ENCODE assay signal across 26 mouse cellular contexts in genomic region chr5:20905437-20905836, GRCm38 (mm10). TPM values are rescaled to one million over a fixed set of nuclear protein-coding genes. Genes with fewer than 3 reads are reported as not detected.
DNase-seq lines count a peak whose midpoint lies in the region; ATAC-seq lines count a peak whose summit lies in the region.
"Had no signal": no experiment of that assay in that cellular context is flagged by ENCODE, and none has a peak within 500 bp of the region (broad histone marks: within the 10 kb centered on the region; RNA-seq: fewer than 3 reads in every experiment).

No protein-coding gene starts in this region.

- no peak overlapping the region for H3K4me3 ChIP-seq in liver, embryonic 12.5 days
- no peak overlapping the region for H3K4me3 ChIP-seq in liver, embryonic 13.5 days (replicated peaks)
- no peak overlapping the region for H3K4me3 ChIP-seq in forebrain, embryonic 15.5 days
- H3K4me3 ChIP-seq: embryonic facial prominence, embryonic 10.5 days; embryonic facial prominence, embryonic 13.5 days; erythroblast, embryonic 14.5 days; forebrain, embryonic 12.5 days; hindbrain, embryonic 12.5 days; hindbrain, embryonic 15.5 days had no signal

- ATAC-seq in liver, embryonic 12.5 days, result no peak; the same call in 1 of the 2 replicates
- no peak; the same call in 1 of the 2 replicates for ATAC-seq in liver, embryonic 13.5 days (ENCODE audit: low read depth)
- ATAC-seq in megakaryocyte-erythroid progenitor cell, adult 5-6 weeks (replicated peaks; ENCODE audit: low FRiP score, low TSS enrichment, poor library complexity, severe bottlenecking), result 0 out of 2 replicates have a peak, but pooled peaks have one; percentile 6
- ATAC-seq in forebrain, embryonic 15.5 days (replicated peaks), result no peak
- ATAC-seq: forebrain, embryonic 16.5 days; Patski had no signal

- H3K9ac ChIP-seq in liver, embryonic 12.5 days, result no peak overlapping the region; the same call in 1 of the 2 replicates
- no peak overlapping the region for H3K9ac ChIP-seq in liver, embryonic 13.5 days
- H3K9ac ChIP-seq in forebrain, embryonic 15.5 days (replicated peaks), result no peak overlapping the region
- H3K9ac ChIP-seq: embryonic facial prominence, embryonic 13.5 days; forebrain, embryonic 12.5 days; hindbrain, embryonic 12.5 days; hindbrain, embryonic 15.5 days had no signal

- peaks cover 25% of the 10 kb centered on the region for H3K4me1 ChIP-seq in liver, embryonic 12.5 days
- H3K4me1 ChIP-seq in liver, embryonic 13.5 days (replicated peaks), result peaks cover 29% of the 10 kb centered on the region
- H3K4me1 ChIP-seq in forebrain, embryonic 15.5 days, result no peaks in the 10 kb centered on the region
- H3K4me1 ChIP-seq: embryonic facial prominence, embryonic 10.5 days; embryonic facial prominence, embryonic 13.5 days; forebrain, embryonic 12.5 days; hindbrain, embryonic 12.5 days; hindbrain, embryonic 15.5 days had no signal

- no peaks in the 10 kb centered on the region for H3K27me3 ChIP-seq in liver, embryonic 12.5 days (replicated peaks)
- H3K27me3 ChIP-seq in liver, embryonic 13.5 days, result no peaks in the 10 kb centered on the region
- H3K27me3 ChIP-seq in forebrain, embryonic 15.5 days, result no peaks in the 10 kb centered on the region
- H3K27me3 ChIP-seq: CH12.LX; embryonic facial prominence, embryonic 13.5 days; forebrain, embryonic 12.5 days; hindbrain, embryonic 12.5 days; hindbrain, embryonic 15.5 days; Patski had no signal

- H3K9me3 ChIP-seq in liver, embryonic 12.5 days (replicated peaks), result no peaks in the 10 kb centered on the region
- no peaks in the 10 kb centered on the region for H3K9me3 ChIP-seq in liver, embryonic 13.5 days (replicated peaks)
- no peaks in the 10 kb centered on the region for H3K9me3 ChIP-seq in forebrain, embryonic 15.5 days
- H3K9me3 ChIP-seq: embryonic facial prominence, embryonic 10.5 days; embryonic facial prominence, embryonic 13.5 days; forebrain, embryonic 12.5 days; hindbrain, embryonic 12.5 days; hindbrain, embryonic 15.5 days had no signal

- peaks cover 51% of the 10 kb centered on the region for H3K36me3 ChIP-seq in liver, embryonic 12.5 days
- H3K36me3 ChIP-seq in liver, embryonic 13.5 days, result peaks cover 51% of the 10 kb centered on the region
- peaks cover 20% of the 10 kb centered on the region; the same call in 1 of the 2 replicates for H3K36me3 ChIP-seq in forebrain, embryonic 15.5 days

- WGBS in liver, embryonic 12.5 days (ENCODE audit: insufficient replicate concordance), result 42% methylated on average over 2 of the region's 2 CpGs
- 38% methylated on average over 2 of the region's 2 CpGs for WGBS in liver, embryonic 13.5 days (ENCODE audit: insufficient replicate concordance)
- 96% methylated on average over 2 of the region's 2 CpGs for WGBS in forebrain, embryonic 15.5 days

- H3K27ac ChIP-seq in liver, embryonic 12.5 days, result peak overlapping the region; percentile 61
- H3K27ac ChIP-seq in liver, embryonic 13.5 days, result peak overlapping the region; percentile 34; the same call in 1 of the 2 replicates
- no peak overlapping the region for H3K27ac ChIP-seq in forebrain, embryonic 15.5 days (replicated peaks)
- H3K27ac ChIP-seq: embryonic facial prominence, embryonic 10.5 days; embryonic facial prominence, embryonic 13.5 days; forebrain, embryonic 12.5 days; hindbrain, embryonic 12.5 days; hindbrain, embryonic 15.5 days had no signal

- H3K4me2 ChIP-seq in liver, embryonic 12.5 days, result peak overlapping the region; percentile 25
- H3K4me2 ChIP-seq in liver, embryonic 13.5 days, result no peak overlapping the region
- H3K4me2 ChIP-seq in forebrain, embryonic 15.5 days (replicated peaks), result no peak overlapping the region
- H3K4me2 ChIP-seq: embryonic facial prominence, embryonic 13.5 days; forebrain, embryonic 12.5 days; heart, embryonic 11.5 days; hindbrain, embryonic 12.5 days; hindbrain, embryonic 15.5 days had no signal

- no peak for DNase-seq in liver
- no peak for DNase-seq in liver, embryonic 13.5 days
- no peak for DNase-seq in c-Kit-positive CD71-positive TER-119-positive erythroid progenitor cells, embryonic 14.5 days (ENCODE audit: low spot score)
- DNase-seq: adrenal gland, postnatal 10 days; adrenal gland, postnatal 36 days; B cell, adult 2 months; cerebellum, adult 11 months; cerebellum, adult 2 months; cerebellum, postnatal 10 days; cerebellum, postnatal 36 days; embryo, embryonic 11 days; gastrocnemius, postnatal 10 days; gastrocnemius, postnatal 36 days had no signal

RNA-seq across cellular contexts. Expression of gene Tmem60, which starts 23.4 kb away (rescaled TPM):
- 38.2 and 42.6 TPM in 2 replicates for polyA plus RNA-seq in liver, embryonic 12.5 days (2016; fragmentation: Nextera tagmentation; extraction: Ambion mirVana)
- 39.5 and 40.6 TPM in 2 replicates for polyA plus RNA-seq in liver, embryonic 13.5 days (2015; fragmentation: Nextera tagmentation; extraction: Ambion mirVana)
- 21.3 and 29.1 TPM in 2 replicates for total RNA-seq in megakaryocyte-erythroid progenitor cell, adult 5-6 weeks (2014; fragmentation: Nextera tagmentation)
- total RNA-seq in megakaryocyte-erythroid progenitor cell, adult 5-6 weeks (2017), result 15.4 and 21.5 TPM in 2 replicates
- 54.9 and 59.5 TPM in 2 replicates for polyA plus RNA-seq in forebrain, embryonic 15.5 days (2015; fragmentation: Nextera tagmentation; extraction: Ambion mirVana)

RNA-seq across cellular contexts. Expression of gene Phtf2, which starts 23.5 kb away (rescaled TPM):
- polyA plus RNA-seq in liver, embryonic 12.5 days (2016; fragmentation: Nextera tagmentation; extraction: Ambion mirVana), result 11.6 and 11.9 TPM in 2 replicates
- polyA plus RNA-seq in liver, embryonic 13.5 days (2015; fragmentation: Nextera tagmentation; extraction: Ambion mirVana), result 6.2 and 8.7 TPM in 2 replicates
- total RNA-seq in megakaryocyte-erythroid progenitor cell, adult 5-6 weeks (2014; fragmentation: Nextera tagmentation), result 20.2 and 24.6 TPM in 2 replicates
- 31.2 and 36.4 TPM in 2 replicates for total RNA-seq in megakaryocyte-erythroid progenitor cell, adult 5-6 weeks (2017)
- polyA plus RNA-seq in forebrain, embryonic 15.5 days (2015; fragmentation: Nextera tagmentation; extraction: Ambion mirVana), result 21.1 and 24.4 TPM in 2 replicates

RNA-seq across cellular contexts. Expression of gene Rsbn1l, which starts 50.8 kb away (rescaled TPM):
- polyA plus RNA-seq in liver, embryonic 12.5 days (2016; fragmentation: Nextera tagmentation; extraction: Ambion mirVana), result 6.4 and 6.6 TPM in 2 replicates
- polyA plus RNA-seq in liver, embryonic 13.5 days (2015; fragmentation: Nextera tagmentation; extraction: Ambion mirVana), result 4.0 and 5.1 TPM in 2 replicates
- 30.6 and 43.0 TPM in 2 replicates for total RNA-seq in megakaryocyte-erythroid progenitor cell, adult 5-6 weeks (2014; fragmentation: Nextera tagmentation)
- total RNA-seq in megakaryocyte-erythroid progenitor cell, adult 5-6 weeks (2017), result 26.7 and 33.0 TPM in 2 replicates
- polyA plus RNA-seq in forebrain, embryonic 15.5 days (2015; fragmentation: Nextera tagmentation; extraction: Ambion mirVana), result 5.5 and 5.9 TPM in 2 replicates
